Mouse (Mus musculus): ENCODE measurements at regions not wholly inside any gene's neighbourhood (a gene's known extent, or its start where the extent isn't known, plus 50 kb on each side); places are given as distances from the start of the nearest gene placed in this dataset.

GRCm38 (mm10) chr5:111601711-111602521 lies 131.8 kb upstream of the Gm26897 start:
- no peak for DNase-seq (ENCODE audit: low spot score)

- DNase-seq (ENCODE audit: low spot score), result no peak
These were observed 120.0 kb upstream of the Gm26897 start for GRCm38 (mm10) chr5:111613687-111614086.

DNA sequence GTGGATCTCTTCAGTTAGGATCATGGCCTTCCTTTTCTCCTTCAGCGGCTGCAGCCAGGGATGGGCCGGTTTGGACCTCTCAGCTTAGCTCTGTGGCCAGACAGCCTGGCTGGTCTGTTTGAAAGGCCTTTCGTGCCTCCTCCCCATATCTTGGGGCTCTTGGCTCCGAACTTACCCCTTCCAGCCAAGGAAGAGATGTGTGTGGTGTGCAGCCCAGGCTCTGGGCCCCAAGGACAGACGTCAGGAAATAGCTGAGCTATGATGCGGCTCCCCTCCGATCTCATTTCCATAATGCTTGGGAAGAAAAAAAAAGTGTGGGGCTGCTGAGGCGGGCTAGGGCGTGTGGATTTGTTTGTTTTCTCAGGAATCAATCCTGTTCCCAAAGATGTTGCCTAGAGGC lies 113.8 kb upstream of the Gm26897 start:
- no peak for DNase-seq (ENCODE audit: low spot score)

DNA sequence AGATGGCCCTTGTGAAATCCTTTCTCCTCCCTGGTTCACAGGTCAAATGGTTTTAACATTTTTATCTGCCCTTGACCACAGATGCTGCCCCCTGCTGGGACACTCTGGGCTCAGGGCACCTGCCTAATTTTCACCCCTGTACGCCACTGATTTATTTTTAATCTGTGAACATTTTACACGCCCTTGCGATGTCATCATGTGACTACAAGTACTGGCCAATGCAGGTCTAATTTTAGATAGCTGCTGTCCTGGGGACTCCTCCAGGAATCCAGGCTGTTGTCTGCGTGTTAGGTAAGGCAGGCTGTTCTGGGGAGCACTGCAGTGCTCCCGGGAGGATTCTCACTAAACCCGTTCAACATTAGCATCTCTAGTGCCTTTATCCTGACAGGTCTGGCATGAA lies 113.1 kb upstream of the Gm26897 start:
- no peak for DNase-seq (ENCODE audit: low spot score)

DNA sequence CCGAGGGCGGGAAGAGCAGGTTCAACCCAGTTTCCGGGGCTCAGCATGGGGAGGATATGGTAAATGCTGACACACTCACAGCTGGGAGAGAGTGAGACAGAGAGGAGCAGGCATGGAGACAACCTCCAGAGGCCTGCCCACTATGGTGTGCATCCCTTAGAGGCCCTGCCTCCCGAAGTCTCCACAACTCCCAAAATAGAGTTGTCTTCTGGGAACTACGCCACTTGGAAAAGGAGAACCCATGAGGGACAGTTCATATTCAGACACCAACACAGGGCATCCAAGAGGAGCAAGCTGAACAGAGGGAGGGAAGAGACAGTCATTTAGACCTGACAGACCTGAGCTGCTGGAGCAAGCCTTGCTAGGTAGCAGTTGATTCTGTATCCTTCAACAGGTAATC lies 111.2 kb upstream of the Gm26897 start:
- DNase-seq (ENCODE audit: low spot score), result no peak

- no peak for DNase-seq (ENCODE audit: low spot score)
These were observed 107.4 kb upstream of the Gm26897 start for GRCm38 (mm10) chr5:111626273-111626798.

GRCm38 (mm10) chr5:111630313-111630844 lies 103.3 kb upstream of the Gm26897 start:
- no peak for DNase-seq (ENCODE audit: low spot score)

GRCm38 (mm10) chr5:111631572-111632161 lies 102.1 kb upstream of the Gm26897 start:
- DNase-seq (ENCODE audit: low spot score), result no peak

DNA sequence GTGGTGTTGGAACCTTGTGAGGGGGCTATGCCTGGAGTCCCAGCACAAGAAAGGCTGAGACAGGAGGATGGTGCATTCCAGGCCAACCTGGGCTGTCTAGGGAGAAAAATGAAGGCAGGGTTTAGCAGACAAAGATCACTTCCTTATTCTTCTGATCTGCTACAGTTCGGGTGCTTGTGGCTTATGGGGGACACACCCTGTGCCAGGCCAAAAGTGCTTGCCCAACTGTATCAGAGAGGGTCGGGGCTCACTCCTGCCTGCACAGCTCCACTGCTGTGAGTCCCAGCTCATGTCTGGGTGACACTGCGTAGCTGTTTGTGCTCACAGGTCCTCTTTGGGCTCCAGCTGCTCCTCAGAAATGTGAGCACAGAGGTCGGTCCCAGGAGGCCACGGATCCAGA lies 98.6 kb upstream of the Gm26897 start:
- DNase-seq (ENCODE audit: low spot score), result no peak

DNA sequence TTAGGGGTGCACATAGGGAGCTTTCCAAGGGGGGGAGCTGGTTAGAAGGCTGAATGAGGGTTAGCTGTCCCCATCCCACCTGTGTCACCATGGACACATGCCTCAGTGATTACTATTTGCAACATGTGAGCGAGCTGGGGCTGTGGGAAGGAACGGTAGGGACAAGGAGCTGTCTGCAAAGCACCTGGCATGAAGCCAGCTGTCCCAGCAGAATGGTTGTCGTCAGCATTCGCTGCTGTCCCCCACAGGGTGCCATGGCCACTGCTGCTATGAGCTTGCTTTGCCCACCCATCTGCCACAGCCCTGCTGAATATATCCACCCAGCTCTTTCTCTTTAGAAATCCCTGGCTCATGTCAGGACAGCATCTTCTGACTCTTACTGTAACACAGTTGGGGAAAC lies 96.8 kb upstream of the Gm26897 start:
- DNase-seq (ENCODE audit: low spot score), result no peak

- no peak for DNase-seq (ENCODE audit: low spot score)
These were observed 95.4 kb upstream of the Gm26897 start for GRCm38 (mm10) chr5:111638306-111638705.

DNA sequence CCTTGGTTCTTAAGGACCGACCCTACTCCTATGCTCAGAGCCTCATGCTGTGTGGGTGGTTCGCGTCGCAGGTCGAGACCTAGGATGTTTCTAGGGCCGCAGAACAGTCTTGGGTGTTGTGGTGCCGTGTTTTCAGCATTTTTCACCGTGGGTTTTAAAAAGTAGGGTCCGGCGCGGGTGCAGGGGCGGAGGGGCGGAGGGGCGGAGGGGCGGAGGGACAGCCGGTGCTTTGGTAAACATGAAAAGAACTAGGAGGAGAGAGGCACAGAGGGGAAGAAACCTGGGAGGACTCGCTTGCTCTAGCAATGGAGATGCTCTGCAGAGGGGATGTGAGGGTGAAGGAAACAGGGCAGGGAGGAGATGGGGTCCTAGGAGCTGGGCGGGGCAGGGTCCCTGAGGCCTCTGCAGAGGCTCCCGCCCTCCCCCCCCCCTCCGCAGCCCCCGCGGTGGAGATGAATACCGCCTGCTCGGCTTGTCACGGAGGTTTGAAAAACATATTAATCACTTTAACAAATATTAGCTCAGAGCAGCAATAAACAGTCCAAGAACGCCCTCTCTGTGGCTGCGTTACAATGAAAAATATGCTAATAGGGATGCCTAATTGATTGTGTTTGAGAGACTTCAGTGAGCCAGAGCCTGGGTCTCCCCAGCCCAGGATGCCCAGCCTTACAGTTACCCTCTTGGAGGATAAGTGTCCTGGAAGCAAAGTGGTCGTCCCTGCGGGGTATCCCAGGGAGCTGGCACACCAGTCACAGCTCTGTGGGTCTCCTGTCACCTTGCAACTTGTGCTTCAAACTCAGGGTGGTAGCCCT lies 94.0 kb upstream of the Gm26897 start:
- no peak for DNase-seq (ENCODE audit: low spot score)

DNA sequence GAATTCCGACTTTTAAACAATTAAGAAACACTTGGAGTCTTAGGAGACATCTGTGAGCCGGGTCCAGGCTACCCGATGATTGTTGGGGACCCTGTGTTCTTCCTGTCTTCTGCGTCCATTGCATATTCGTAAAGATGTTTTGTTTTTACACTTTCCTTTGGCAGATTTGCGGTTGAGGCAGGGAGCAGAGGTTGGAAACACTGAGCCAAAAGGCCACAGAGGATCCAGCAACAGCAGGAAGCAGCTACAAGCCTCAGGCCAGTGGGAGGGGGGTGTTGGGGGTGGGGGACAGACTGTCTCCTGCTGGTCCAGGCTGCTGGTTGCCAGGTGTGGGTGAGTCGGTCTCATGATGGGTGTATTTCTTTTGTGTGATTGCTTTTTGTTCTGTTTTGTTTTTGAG lies 92.7 kb upstream of the Gm26897 start:
- no peak for DNase-seq (ENCODE audit: low spot score)

- DNase-seq (ENCODE audit: low spot score), result no peak
These were observed 92.0 kb upstream of the Gm26897 start for GRCm38 (mm10) chr5:111641685-111642084.

DNA sequence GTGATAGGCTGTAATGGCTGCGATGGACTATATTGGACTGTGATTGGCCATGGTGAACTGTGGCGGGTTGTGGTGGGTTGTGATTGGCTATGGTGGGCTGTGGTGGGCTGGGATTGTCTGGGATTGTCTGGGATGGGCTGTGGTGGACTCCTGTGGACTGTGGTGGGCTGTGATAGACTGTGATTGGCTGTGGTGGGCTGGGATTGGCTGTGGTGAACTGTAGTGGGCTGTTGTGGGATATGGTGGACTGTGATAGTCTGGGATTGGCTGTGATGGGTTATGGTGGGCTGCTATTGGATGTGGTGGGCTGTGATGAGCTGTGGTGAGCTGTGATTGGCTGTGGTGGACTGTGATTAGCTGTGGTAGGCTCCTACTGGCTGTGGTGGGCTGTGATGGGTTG lies 89.6 kb upstream of the Gm26897 start:
- no peak for DNase-seq (ENCODE audit: low spot score)

GRCm38 (mm10) chr5:111644788-111645187 lies 88.9 kb upstream of the Gm26897 start:
- no peak for DNase-seq (ENCODE audit: low spot score)

DNA sequence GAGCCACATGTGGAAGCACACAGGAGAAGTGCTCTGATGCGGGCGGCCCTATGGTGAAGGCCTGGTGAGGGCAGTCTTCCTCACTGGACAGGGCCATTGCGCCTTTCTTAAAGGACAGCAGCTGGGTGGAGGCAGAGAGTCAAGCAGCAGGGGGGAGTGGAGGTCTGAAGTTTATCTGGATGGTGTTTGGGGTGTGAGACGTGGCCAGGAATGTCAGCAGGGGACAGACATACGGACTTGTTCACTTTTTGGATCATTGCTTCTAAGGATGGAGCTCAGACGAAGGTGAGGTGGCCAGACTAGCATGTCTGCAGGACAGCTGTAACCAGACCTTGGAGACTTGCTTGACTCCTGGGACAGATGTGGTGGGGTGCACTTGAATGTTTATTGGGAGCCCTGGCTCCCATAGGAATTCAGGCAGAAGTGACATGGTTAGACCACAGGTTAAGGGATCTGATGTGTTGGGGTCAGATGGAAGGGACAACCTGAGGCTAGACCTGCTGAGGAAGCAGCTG lies 86.0 kb upstream of the Gm26897 start:
- no peak for DNase-seq (ENCODE audit: low spot score)

DNA sequence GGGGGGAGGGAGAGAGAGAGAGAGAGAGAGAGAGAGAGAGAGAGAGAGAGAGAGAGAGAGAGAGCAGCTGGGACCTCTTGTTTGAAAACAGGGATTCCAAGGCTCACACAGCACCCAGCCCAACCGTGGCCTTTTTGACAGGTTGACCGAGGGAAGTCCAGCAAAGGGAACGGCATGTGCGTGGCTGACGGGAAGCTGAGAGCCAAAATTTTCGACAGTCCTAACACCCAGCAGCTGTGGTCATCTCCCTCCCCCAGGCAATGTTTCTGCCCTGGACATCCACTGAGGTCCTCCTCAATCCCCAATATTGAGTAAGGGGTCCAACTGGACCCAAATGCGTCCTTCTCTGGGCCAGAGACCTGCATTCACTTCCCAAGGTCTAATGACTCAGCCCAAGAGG lies 85.2 kb upstream of the Gm26897 start:
- DNase-seq (ENCODE audit: low spot score), result no peak

DNA sequence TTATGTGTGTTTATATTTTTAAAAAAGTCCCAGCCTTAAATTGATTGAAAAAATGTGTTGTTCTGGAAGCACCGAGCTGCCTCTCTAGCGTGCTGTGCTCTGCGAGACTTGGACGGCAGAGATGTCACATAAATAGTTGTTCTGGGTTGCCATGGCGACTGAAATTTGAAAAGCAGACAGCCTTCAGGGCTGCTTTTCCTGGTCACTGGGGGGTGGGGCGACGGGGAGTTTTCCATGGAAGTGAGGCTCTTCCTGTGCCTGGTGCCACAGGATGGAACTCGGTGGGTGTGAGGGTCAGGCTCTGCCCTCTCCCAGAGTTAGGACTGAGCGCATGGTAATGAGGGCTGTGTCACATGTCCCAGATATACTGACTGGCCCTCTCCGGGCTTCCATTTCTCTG lies 84.7 kb upstream of the Gm26897 start:
- no peak for DNase-seq (ENCODE audit: low spot score)

DNA sequence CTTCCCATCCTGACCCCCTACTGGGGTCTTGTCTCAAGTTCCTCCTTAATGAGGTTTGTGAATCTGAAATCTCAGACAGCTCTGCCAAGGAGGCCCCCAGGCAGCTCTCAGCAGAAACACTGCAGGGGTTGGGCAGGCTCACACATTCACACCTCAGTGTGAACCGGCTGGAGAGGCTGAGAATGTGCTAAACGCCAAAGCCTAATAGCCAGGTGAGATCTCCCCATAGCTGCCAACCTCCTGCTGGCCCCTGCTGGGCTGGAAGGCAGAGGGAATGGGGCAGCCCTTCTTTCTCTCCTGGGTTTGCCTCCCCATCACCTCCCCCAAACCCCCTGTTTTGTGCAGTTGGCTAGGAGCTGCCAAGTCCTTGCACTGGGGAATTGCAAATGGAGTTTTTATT lies 81.3 kb upstream of the Gm26897 start:
- no peak for DNase-seq (ENCODE audit: low spot score)

DNA sequence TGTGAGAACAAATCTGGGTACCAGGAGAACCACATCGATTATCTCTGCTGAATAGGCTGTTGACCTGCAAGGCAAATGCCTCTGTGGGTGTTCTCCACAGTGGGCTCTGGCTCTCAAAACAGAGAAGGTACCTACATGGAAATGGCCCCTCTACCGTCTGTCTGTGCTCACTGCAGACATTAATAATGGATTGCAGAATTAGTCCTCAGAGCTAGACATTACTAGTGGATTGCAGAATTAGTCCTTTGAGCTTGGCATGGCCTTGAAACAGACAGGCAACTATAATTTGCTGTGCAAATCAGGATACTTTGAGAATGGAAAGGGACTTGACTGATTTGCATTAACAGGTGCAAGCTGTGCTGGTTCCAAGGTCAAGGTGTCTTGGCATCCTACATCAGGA lies 77.3 kb upstream of the Gm26897 start:
- no peak for DNase-seq (ENCODE audit: low spot score)

GRCm38 (mm10) chr5:111657759-111658429 lies 75.8 kb upstream of the Gm26897 start:
- no peak for DNase-seq (ENCODE audit: low spot score)
